Mouse (Mus musculus): ENCODE results near the gene Zfp280d.

- no peak for TF ChIP-seq POLR2A (IDR thresholded peaks at IDR 0.05; ENCODE audit: insufficient read depth, low read depth, low read length)
- no peak for TF ChIP-seq CTCF (IDR thresholded peaks at IDR 0.05; ENCODE audit: insufficient read depth, low read depth, low read length)
These were observed 134.9 kb downstream of the Zfp280d start for GRCm38 (mm10) chr9:72409381-72410225.

All from olfactory bulb, adult 2 months (tissue).